Mouse (Mus musculus) liver, postnatal 0 days (tissue): ENCODE data around the gene Smim20. TPM values are rescaled to one million over a fixed set of nuclear protein-coding genes. Genes with fewer than 3 reads are reported as not detected.

Experiments
- ATAC-seq: fragments of 200-750 bp; cut with Nextera tagmentation; 2 replicates; pipeline ENCODE4 v1.8.0; 2017; ENCODE audit warnings: mild to moderate bottlenecking, moderate library complexity
- DNase-seq: peaks from one replicate; pipeline ENCODE4 v3.0.0-alpha.2; 2016
- H3K27ac ChIP-seq: fragments of 300-500 bp; sonication (generic); 2 replicates; pipeline ENCODE4 v1.5.1; 2014; ENCODE audit warnings: antibody characterized with exemption, moderate library complexity, mild to moderate bottlenecking, low read depth
- H3K27me3 ChIP-seq: fragments of 300-500 bp; sonication (generic); 2 replicates; pipeline ENCODE4 v1.6.1; 2014; ENCODE audit warnings: low read length, control low read depth, mixed read lengths; ENCODE audit not compliant: insufficient read depth
- H3K36me3 ChIP-seq: fragments of 300-500 bp; sonication (generic); replicated peaks from 2 replicates; pipeline ENCODE4 v1.6.1; 2014; ENCODE audit warnings: mild to moderate bottlenecking, control low read depth, low read length, moderate library complexity, mixed read lengths; ENCODE audit not compliant: insufficient read depth
- H3K4me1 ChIP-seq: fragments of 300-500 bp; sonication (generic); 2 replicates; pipeline ENCODE4 v1.6.1; 2014; ENCODE audit warnings: antibody characterized with exemption, mild to moderate bottlenecking, control low read depth; ENCODE audit not compliant: insufficient read depth
- H3K4me2 ChIP-seq: fragments of 300-500 bp; sonication (generic); 2 replicates; pipeline ENCODE4 v1.6.1; 2014; ENCODE audit warnings: low read depth, mild to moderate bottlenecking, low read length, moderate library complexity, mixed read lengths
- H3K4me3 ChIP-seq: fragments of 300-500 bp; sonication (generic); 2 replicates; pipeline ENCODE4 v1.5.1; 2014; ENCODE audit warnings: low read depth, low read length
- H3K9ac ChIP-seq: fragments of 300-500 bp; sonication (generic); replicated peaks from 2 replicates; pipeline ENCODE4 v1.6.1; 2014; ENCODE audit warnings: mild to moderate bottlenecking, moderate library complexity
- H3K9me3 ChIP-seq: fragments of 300-500 bp; sonication (generic); 2 replicates; pipeline ENCODE4 v1.6.1; 2016; ENCODE audit warnings: mild to moderate bottlenecking, control low read depth, low read length, mixed read lengths
- CTCF ChIP-seq: sonication (generic); IDR thresholded peaks from 2 replicates; pipeline ENCODE4 v1.5.1; 2016; ENCODE audit warnings: antibody characterized with exemption, low read depth
- EP300 ChIP-seq: IDR thresholded peaks from 2 replicates; pipeline ENCODE4 v1.6.1; 2016; ENCODE audit warnings: antibody characterized with exemption, low read depth, mild to moderate bottlenecking
- WGBS: fragments of 180-500 bp; shearing (Covaris S2); extraction: QIAGEN DNeasy Blood & Tissue Kit; methylation state at CpG from one replicate; pipeline ENCODE4 v1.1.7; 2014; ENCODE audit not compliant: insufficient replicate concordance; 5-methylcytosine and 5-hydroxymethylcytosine counted together
- polyA plus RNA-seq: library from polyadenylated mRNA; unstranded; fragments of >200 nt; fragmentation: Nextera tagmentation; extraction: Ambion mirVana; gene quantifications from 2 replicates; pipeline ENCODE4 v1.2.1, GENCODE M21; 2015

Gene Smim20
- polyA plus RNA-seq, result 65.1 and 65.9 TPM in 2 replicates

DNA sequence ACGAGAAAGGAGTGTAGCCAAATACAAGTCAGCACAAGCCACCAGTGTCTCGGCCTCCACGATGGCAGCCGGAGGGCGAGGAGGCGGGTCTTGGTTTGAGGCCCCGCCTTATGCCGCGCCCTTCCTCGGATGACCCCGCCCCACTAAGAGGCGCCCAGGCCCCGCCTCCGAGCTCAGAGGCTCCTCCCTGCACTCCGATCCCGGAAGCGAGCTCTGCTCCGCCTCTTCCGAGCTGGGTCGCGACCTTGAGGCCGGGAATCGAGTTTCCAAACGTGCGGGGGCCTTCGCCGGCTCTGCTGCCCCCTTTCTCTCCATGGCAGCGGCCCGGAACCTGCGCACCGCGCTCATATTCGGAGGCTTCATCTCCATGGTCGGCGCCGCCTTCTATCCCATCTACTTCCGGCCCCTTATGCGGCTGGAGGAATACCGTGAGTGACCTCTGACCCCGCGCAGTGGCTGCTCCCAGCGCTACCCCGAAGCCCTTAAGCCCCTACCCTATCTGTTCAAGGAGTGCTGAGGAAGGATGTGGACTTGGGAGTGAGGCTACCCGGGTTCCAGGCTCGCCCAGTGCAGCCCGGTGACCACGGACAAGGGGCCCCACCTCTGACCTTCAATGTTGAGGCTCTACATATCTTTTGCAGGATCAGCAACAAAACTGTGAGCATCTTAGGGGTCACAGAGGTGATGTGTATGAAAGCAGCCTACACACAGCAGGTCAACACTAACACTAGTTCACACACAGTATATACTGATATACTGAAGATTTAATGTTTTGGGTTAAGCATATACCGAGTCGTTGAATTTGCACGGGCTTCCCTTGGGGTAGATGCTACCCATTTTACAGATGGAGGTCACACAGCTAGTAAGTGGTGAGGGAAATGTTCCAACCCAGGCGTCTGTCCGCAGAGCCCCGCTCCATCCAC is at the start of gene Smim20:
Smim20 (plus strand) TSS at position 153 of the 923 bp plus-strand sequence.
- WGBS, result 10% methylated on average over 50 of the region's 53 CpGs
- peaks cover 20% of the 10 kb centered on the region for H3K4me1 ChIP-seq
- no peaks in the 10 kb centered on the region; the same call in 1 of the 2 replicates for H3K36me3 ChIP-seq
- no peaks in the 10 kb centered on the region for H3K9me3 ChIP-seq
- peak within 1 kb of the TSS; percentile 72 for H3K4me3 ChIP-seq
- no peak for TF ChIP-seq CTCF
- TF ChIP-seq EP300, result no peak
- peak within 1 kb of the TSS; percentile 77 for H3K4me2 ChIP-seq
- H3K9ac ChIP-seq, result peak within 1 kb of the TSS; percentile 73
- ATAC-seq (peak; percentile 99), DNase-seq (peak; percentile 93)
- H3K27me3 ChIP-seq, result no peaks in the 10 kb centered on the region
- H3K27ac ChIP-seq, result peak within 1 kb of the TSS; percentile 83

DNA sequence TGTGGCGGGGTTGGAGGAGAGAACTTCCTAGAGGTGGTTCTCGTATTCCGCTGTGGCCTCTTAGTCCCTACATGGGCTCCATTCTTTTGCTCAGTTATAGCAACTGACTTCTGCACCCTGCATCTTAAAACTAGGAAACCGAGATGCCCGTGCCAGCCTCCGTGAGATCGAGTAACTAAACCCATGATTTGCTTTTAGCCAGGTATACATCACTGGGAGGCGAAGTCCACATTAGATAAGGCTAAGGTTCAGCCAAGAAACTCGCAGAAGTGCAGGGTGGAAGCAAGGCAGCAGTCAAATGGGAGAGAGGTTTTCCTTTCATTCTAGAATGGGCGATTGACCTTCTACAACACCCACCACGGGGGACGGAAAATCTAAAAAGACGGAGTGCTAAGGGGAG is 41.4 kb upstream of the Smim20 start:
- no peak for DNase-seq
- Histone ChIP-seq H3K4me3 (no peak overlapping the region), H3K4me2 (no peak overlapping the region), H3K27ac (no peak overlapping the region), H3K9ac (no peak overlapping the region), H3K9me3 (no peaks in the 10 kb centered on the region), H3K4me1 (no peaks in the 10 kb centered on the region), H3K27me3 (no peaks in the 10 kb centered on the region), H3K36me3 (no peaks in the 10 kb centered on the region)
- TF ChIP-seq EP300 (no peak), CTCF (no peak)
- WGBS, result 78% methylated on average over 13 of the region's 13 CpGs
- no peak for ATAC-seq

DNA sequence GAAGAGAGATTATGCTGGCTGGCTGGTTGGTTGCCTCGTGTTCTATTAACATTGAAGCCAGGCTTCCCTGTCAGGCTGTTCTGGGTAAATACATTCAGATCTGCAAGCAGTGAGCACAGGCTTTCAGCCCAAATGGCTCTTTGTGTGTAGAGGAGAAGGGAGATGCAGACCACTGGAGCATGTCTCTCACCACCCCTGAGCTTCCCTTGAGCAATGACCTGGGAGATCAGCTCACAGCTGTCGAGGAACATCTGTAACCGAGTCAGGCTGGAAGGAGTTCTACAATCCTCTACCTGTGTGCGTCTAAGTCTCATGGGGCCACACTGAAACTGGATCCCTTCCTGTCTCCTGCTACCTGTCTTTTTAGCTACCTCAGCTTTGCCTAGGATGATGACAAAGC is 36.3 kb upstream of the Smim20 start:
- H3K4me2 ChIP-seq, result no peak overlapping the region
- no peak overlapping the region for H3K4me3 ChIP-seq
- no peaks in the 10 kb centered on the region for H3K9me3 ChIP-seq
- no peak for TF ChIP-seq CTCF
- no peak for TF ChIP-seq EP300
- peak; percentile 19 for DNase-seq
- H3K4me1 ChIP-seq, result peaks cover 2% of the 10 kb centered on the region; the same call in 1 of the 2 replicates
- no peak overlapping the region for H3K9ac ChIP-seq
- no peak for ATAC-seq
- no peak overlapping the region for H3K27ac ChIP-seq
- H3K36me3 ChIP-seq, result no peaks in the 10 kb centered on the region
- no peaks in the 10 kb centered on the region for H3K27me3 ChIP-seq
- WGBS, result 69% methylated on average over 4 of the region's 4 CpGs

DNA sequence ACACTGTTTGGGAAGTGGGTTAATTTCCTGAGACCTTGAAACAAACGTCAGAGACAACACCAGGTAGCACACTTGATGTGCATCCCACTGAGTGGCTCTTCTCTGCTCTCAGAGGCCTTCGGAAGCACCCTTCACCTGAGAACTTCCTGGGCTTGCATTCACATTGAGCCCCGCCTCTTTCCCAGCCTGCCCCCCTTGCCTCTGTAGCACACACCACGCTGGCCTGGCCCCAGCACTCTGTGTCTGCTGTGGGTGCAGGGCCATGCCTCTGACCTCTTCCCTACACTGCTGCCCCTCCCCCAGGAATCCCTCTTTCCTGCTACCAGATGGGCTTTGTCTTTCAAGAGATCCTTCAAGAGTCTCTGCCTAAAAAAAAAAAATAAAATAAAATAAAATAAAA is 31.3 kb upstream of the Smim20 start:
- DNase-seq (peak; percentile 44), ATAC-seq (peak; percentile 81)
- 28% methylated on average over 4 of the region's 4 CpGs for WGBS
- Histone ChIP-seq H3K36me3 (no peaks in the 10 kb centered on the region), H3K4me2 (no peak overlapping the region), H3K4me3 (no peak overlapping the region), H3K27me3 (no peaks in the 10 kb centered on the region), H3K9ac (no peak overlapping the region), H3K9me3 (no peaks in the 10 kb centered on the region), H3K4me1 (peaks cover 3% of the 10 kb centered on the region; the same call in 1 of the 2 replicates), H3K27ac (peak overlapping the region; percentile 65)
- TF ChIP-seq CTCF, result no peak
- no peak for TF ChIP-seq EP300

DNA sequence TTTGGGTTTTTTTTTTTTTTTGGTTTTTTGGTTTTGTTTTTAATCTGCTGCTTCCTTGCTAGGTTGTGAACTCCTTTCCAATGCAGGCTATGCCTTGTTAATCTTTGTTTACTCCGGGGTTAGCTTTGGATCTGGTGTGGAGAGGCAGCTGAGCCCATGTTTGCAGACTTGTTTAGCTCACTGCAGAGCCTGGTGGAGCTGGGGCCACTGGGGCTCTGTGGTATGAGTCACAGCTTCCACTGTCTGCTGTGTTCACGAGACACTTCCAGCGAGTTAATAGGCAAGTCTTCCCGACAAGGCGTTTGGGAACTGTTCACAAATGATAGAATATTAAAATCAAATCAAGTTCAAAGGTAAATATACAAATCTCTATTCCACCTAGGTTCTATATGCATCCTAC is 30.7 kb upstream of the Smim20 start:
- ATAC-seq, result peak; percentile 73
- peak overlapping the region; percentile 65 for H3K27ac ChIP-seq
- TF ChIP-seq EP300 (no peak), CTCF (no peak)
- H3K9me3 ChIP-seq, result no peaks in the 10 kb centered on the region
- H3K27me3 ChIP-seq, result no peaks in the 10 kb centered on the region
- DNase-seq, result peak; percentile 25
- H3K4me1 ChIP-seq, result peaks cover 3% of the 10 kb centered on the region; the same call in 1 of the 2 replicates
- no peak overlapping the region for H3K4me3 ChIP-seq
- no peaks in the 10 kb centered on the region for H3K36me3 ChIP-seq
- WGBS, result 14% methylated on average over 5 of the region's 5 CpGs
- H3K4me2 ChIP-seq, result no peak overlapping the region
- no peak overlapping the region for H3K9ac ChIP-seq

DNA sequence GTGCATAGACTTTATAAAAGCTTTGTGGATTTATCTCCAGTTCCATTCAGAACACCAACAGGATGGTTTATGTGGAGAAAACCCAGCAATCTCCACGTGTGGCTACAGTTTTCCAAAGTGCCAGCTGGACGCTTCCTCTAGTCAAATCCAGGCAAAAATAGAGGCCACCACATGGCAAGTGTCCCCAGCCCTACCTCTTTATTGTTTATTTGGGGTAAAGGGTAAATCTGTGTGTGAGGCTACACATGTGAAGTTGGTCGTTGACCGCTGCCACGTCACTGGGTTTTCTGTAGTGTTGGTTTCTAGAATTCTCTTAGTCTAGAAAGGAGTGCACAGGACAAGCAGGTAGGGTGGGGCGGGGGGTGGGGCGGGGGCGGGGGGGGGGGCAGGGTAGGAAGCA is 30.1 kb upstream of the Smim20 start:
- peak overlapping the region; percentile 65; the same call in 1 of the 2 replicates for H3K27ac ChIP-seq
- no peaks in the 10 kb centered on the region for H3K36me3 ChIP-seq
- 59% methylated on average over 7 of the region's 8 CpGs for WGBS
- H3K9ac ChIP-seq, result no peak overlapping the region
- H3K4me2 ChIP-seq, result no peak overlapping the region
- DNase-seq, result peak; percentile 30
- H3K4me3 ChIP-seq, result no peak overlapping the region
- H3K27me3 ChIP-seq, result no peaks in the 10 kb centered on the region
- TF ChIP-seq CTCF (no peak), EP300 (no peak)
- no peaks in the 10 kb centered on the region for H3K9me3 ChIP-seq
- peak; percentile 85 for ATAC-seq
- peaks cover 3% of the 10 kb centered on the region; the same call in 1 of the 2 replicates for H3K4me1 ChIP-seq
